Mouse (Mus musculus) thymus, adult 2 months (tissue): ENCODE measurements around the gene Cd7.

Experiments
- CTCF ChIP-seq: fragments of 200-500 bp; IDR thresholded peaks from 2 replicates; pipeline ENCODE4 v1.5.1; 2012; ENCODE audit warnings: mild to moderate bottlenecking, control low read depth, low read length, moderate library complexity, borderline replicate concordance; ENCODE audit not compliant: control insufficient read depth, poor library complexity, insufficient read depth; ENCODE audit errors: extremely low read depth
- POLR2A ChIP-seq: fragments of 200-500 bp; IDR thresholded peaks from 2 replicates; pipeline ENCODE4 v1.6.1; 2012; ENCODE audit warnings: mild to moderate bottlenecking, low read length, control low read depth, moderate library complexity; ENCODE audit not compliant: control insufficient read depth, poor library complexity, insufficient read depth; ENCODE audit errors: extremely low read depth

GRCm38 (mm10) chr11:121082250-121082649 is 43.0 kb upstream of the Cd7 start:
- TF ChIP-seq CTCF (no peak), POLR2A (no peak)
